Mouse (Mus musculus): ENCODE results near the gene Marf1.
"Not testable (repeated sequence)": the region's sequence is repeated elsewhere in the genome, so short reads cannot be mapped to it uniquely, and the experiment has no call there.

The Marf1 gene

GRCm38 (mm10) chr16:14068701-14069100 lies 94.5 kb downstream of the Marf1 start:
- DNase-seq (ENCODE audit: extremely low spot score, low read depth, low spot score), result not testable (repeated sequence)

DNA sequence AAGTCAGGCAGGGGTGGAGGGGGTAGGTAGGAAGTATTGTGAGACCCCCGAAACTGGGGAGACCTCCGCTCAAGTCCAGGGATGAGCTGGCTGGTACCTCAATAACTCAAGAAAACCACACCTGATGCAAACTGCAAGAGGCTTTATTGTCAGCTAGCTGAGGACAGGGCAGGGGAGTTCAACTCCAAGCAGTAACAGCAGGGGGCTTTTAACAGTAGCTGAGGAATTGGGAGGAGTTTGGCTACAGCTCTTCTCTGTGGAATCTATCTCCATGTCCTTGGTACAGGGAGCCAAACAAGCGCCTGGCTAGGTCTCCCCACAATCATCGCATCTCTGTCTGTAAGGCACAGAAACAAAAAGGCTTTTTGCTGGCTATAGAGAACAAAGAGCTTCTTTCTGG lies 96.6 kb downstream of the Marf1 start:
- not testable (repeated sequence) for DNase-seq (ENCODE audit: extremely low spot score, low read depth, low spot score)

GRCm38 (mm10) chr16:14059869-14060268 lies 103.3 kb downstream of the Marf1 start:
- no peak for DNase-seq (ENCODE audit: extremely low spot score, low read depth, low spot score)

Data from hindlimb bud, embryonic 11.5 days (tissue).